19 mouse cellular contexts compared by ENCODE assay signal in genomic region chr9:64577156-64577555, GRCm38 (mm10).
"Had no signal": no experiment of that assay in that cellular context is flagged by ENCODE, and none has a peak within 500 bp of the region (broad histone marks: within the 10 kb centered on the region; RNA-seq: fewer than 3 reads in every experiment).

No protein-coding gene starts in this region.

- H3K36me3 ChIP-seq: hindbrain, embryonic 15.5 days; liver, embryonic 15.5 days; lung, embryonic 15.5 days; midbrain, embryonic 10.5 days; midbrain, embryonic 13.5 days had no signal

- H3K4me3 ChIP-seq: hindbrain, embryonic 15.5 days; left cerebral cortex, adult 2 months; liver, embryonic 15.5 days; lung, embryonic 15.5 days; megakaryocyte, embryonic 14.5 days; midbrain, embryonic 10.5 days; midbrain, embryonic 13.5 days had no signal

- H3K9me3 ChIP-seq: hindbrain, embryonic 15.5 days; liver, embryonic 15.5 days; lung, embryonic 15.5 days; midbrain, embryonic 10.5 days; midbrain, embryonic 13.5 days had no signal

- H3K27ac ChIP-seq: left cerebral cortex, adult 2 months; lung, embryonic 15.5 days; midbrain, embryonic 13.5 days had no signal

- H3K4me1 ChIP-seq: lung, embryonic 15.5 days had no signal

- DNase-seq: kidney, adult 18-20 months; kidney, adult 9 months; kidney, postnatal 25 days; layer of hippocampus, postnatal 36 days; lung, adult 18-20 months; lung, postnatal 10 days; lung, postnatal 36 days; retina, postnatal 1 day; thymus, adult 2 months; thymus, postnatal 14 days; thymus, postnatal 4 days had no signal

- H3K4me2 ChIP-seq: hindbrain, embryonic 15.5 days; liver, embryonic 11.5 days; liver, embryonic 15.5 days; lung, embryonic 15.5 days; midbrain, embryonic 13.5 days had no signal

- H3K27me3 ChIP-seq: hindbrain, embryonic 15.5 days; liver, embryonic 15.5 days; lung, embryonic 15.5 days; midbrain, embryonic 13.5 days had no signal

- H3K9ac ChIP-seq: hindbrain, embryonic 15.5 days; liver, embryonic 15.5 days; lung, embryonic 15.5 days; midbrain, embryonic 13.5 days had no signal

- ATAC-seq: midbrain, embryonic 13.5 days had no signal
